ENCODE assay signal across 23 mouse cellular contexts in genomic region chr2:122382121-122382520, GRCm38 (mm10). TPM values are rescaled to one million over a fixed set of nuclear protein-coding genes. Genes with fewer than 3 reads are reported as not detected.
"Had no signal": no experiment of that assay in that cellular context is flagged by ENCODE, and none has a peak within 500 bp of the region (broad histone marks: within the 10 kb centered on the region; RNA-seq: fewer than 3 reads in every experiment).

No protein-coding gene starts in this region.

- DNase-seq: gastrocnemius, postnatal 14 days; gastrocnemius, postnatal 36 days; heart, postnatal 14 days; kidney, postnatal 25 days; kidney, postnatal 4 days; liver; liver, embryonic 13.5 days; liver, postnatal 0 days had no signal

- H3K9me3 ChIP-seq: heart, embryonic 10.5 days; heart, embryonic 13.5 days; heart, embryonic 15.5 days; hindbrain, embryonic 13.5 days; hindbrain, embryonic 15.5 days; kidney, embryonic 15.5 days; limb, embryonic 10.5 days; limb, embryonic 12.5 days; liver, embryonic 13.5 days; liver, embryonic 15.5 days had no signal

- H3K4me2 ChIP-seq: heart, embryonic 13.5 days; heart, embryonic 15.5 days; hindbrain, embryonic 13.5 days; hindbrain, embryonic 15.5 days; kidney, embryonic 15.5 days; limb, embryonic 12.5 days; liver, embryonic 11.5 days; liver, embryonic 13.5 days; liver, embryonic 15.5 days had no signal

- ATAC-seq: hindbrain, postnatal 0 days; liver, postnatal 0 days had no signal

- H3K36me3 ChIP-seq: heart, embryonic 10.5 days; heart, embryonic 13.5 days; heart, embryonic 15.5 days; hindbrain, embryonic 13.5 days; hindbrain, embryonic 15.5 days; kidney, embryonic 15.5 days; limb, embryonic 10.5 days; limb, embryonic 12.5 days; liver, embryonic 13.5 days; liver, embryonic 15.5 days had no signal

- H3K27me3 ChIP-seq: heart, embryonic 13.5 days; heart, embryonic 15.5 days; hindbrain, embryonic 15.5 days; limb, embryonic 12.5 days; liver, embryonic 13.5 days; liver, embryonic 15.5 days had no signal

- H3K27ac ChIP-seq: heart, embryonic 10.5 days; heart, embryonic 13.5 days; heart, embryonic 15.5 days; hindbrain, embryonic 13.5 days; hindbrain, embryonic 15.5 days; hindbrain, postnatal 0 days; kidney, embryonic 15.5 days; kidney, postnatal 0 days; left cerebral cortex, adult 2 months; limb, embryonic 10.5 days; limb, embryonic 12.5 days; liver, embryonic 13.5 days; liver, embryonic 15.5 days had no signal

- H3K4me3 ChIP-seq: heart, embryonic 10.5 days; heart, embryonic 13.5 days; heart, embryonic 15.5 days; hindbrain, embryonic 13.5 days; hindbrain, embryonic 15.5 days; kidney, embryonic 15.5 days; left cerebral cortex, adult 2 months; limb, embryonic 10.5 days; limb, embryonic 12.5 days; liver, embryonic 13.5 days; liver, embryonic 15.5 days had no signal

- H3K4me1 ChIP-seq: hindbrain, embryonic 13.5 days; limb, embryonic 12.5 days had no signal

- H3K9ac ChIP-seq: heart, embryonic 13.5 days; heart, embryonic 15.5 days; hindbrain, embryonic 13.5 days; hindbrain, embryonic 15.5 days; kidney, embryonic 15.5 days; limb, embryonic 12.5 days; liver, embryonic 13.5 days; liver, embryonic 15.5 days; liver, postnatal 0 days had no signal

RNA-seq across cellular contexts. Expression of gene Slc28a2, which starts 44.2 kb away (rescaled TPM):
- total RNA-seq: left cerebral cortex, postnatal 14 days had no signal
- polyA plus RNA-seq: hindbrain, embryonic 11.5 days; hindbrain, postnatal 0 days; limb, embryonic 12.5 days had no signal
